Mouse (Mus musculus) heart, postnatal 10 days (tissue): ENCODE data around the gene Inpp4b. TPM values are rescaled to one million over a fixed set of nuclear protein-coding genes. Genes with fewer than 3 reads are reported as not detected.

ENCODE experiments used
- DNase-seq, 2 experiments: peaks; one replicate each; pipeline ENCODE4 v3.0.0; 2021
- intact Hi-C: fragments of 180-260 bp; cut with DNase I; formaldehyde crosslinking; loops from one replicate; pipeline ENCODE4 v1.15.1; 2025
- total RNA-seq, 2 experiments: library from RNA; stranded (reverse); gene quantifications; 2 replicates each; pipeline ENCODE4 v1.2.3; 2021

Gene Inpp4b
- total RNA-seq, 2 experiments from 2014 or later: 41.8 to 44.4 TPM

GRCm38 (mm10) chr8:81692167-81692566, 349.8 kb downstream of the Inpp4b start:
- no peak for DNase-seq
- intact Hi-C loops: no loop called here

GRCm38 (mm10) chr8:81694893-81695292, 352.5 kb downstream of the Inpp4b start:
- intact Hi-C loops: no loop called here
- DNase-seq: no peak

- intact Hi-C loops: no loop called here
- no peak for DNase-seq
Observed at GRCm38 (mm10) chr8:81702038-81702437, 359.7 kb downstream of the Inpp4b start.

- intact Hi-C loops: no loop called here
- DNase-seq: no peak
Observed at GRCm38 (mm10) chr8:81703571-81704365, 361.4 kb downstream of the Inpp4b start.

GRCm38 (mm10) chr8:81707436-81707835, 365.1 kb downstream of the Inpp4b start:
- intact Hi-C loops: no loop called here
- DNase-seq: no peak

- no peak for DNase-seq
- intact Hi-C loops: no loop called here
Observed at GRCm38 (mm10) chr8:81731332-81731731, 389.0 kb downstream of the Inpp4b start.

GRCm38 (mm10) chr8:81735655-81736054, 393.3 kb downstream of the Inpp4b start:
- DNase-seq: no peak
- intact Hi-C loops: no loop called here

GRCm38 (mm10) chr8:81736103-81736502, 393.7 kb downstream of the Inpp4b start:
- intact Hi-C loops: no loop called here
- DNase-seq: no peak

- DNase-seq: no peak
- intact Hi-C loops: no loop called here
Observed at GRCm38 (mm10) chr8:81742588-81742987, 400.2 kb downstream of the Inpp4b start.

GRCm38 (mm10) chr8:81743040-81743439, 400.7 kb downstream of the Inpp4b start:
- intact Hi-C loops: no loop called here
- DNase-seq: no peak

GRCm38 (mm10) chr8:81745439-81745838, 403.1 kb downstream of the Inpp4b start:
- DNase-seq: no peak
- intact Hi-C loops: no loop called here

- intact Hi-C loops: no loop called here
- no peak for DNase-seq
Observed at GRCm38 (mm10) chr8:81751159-81751558, 408.8 kb downstream of the Inpp4b start.

- no peak for DNase-seq
- intact Hi-C loops: no loop called here
Observed at GRCm38 (mm10) chr8:81756663-81757062, 414.3 kb downstream of the Inpp4b start.

- no peak for DNase-seq
- intact Hi-C loops: no loop called here
Observed at GRCm38 (mm10) chr8:81757580-81758144, 415.3 kb downstream of the Inpp4b start.

GRCm38 (mm10) chr8:81761466-81761865, 419.1 kb downstream of the Inpp4b start:
- no peak for DNase-seq
- intact Hi-C loops: no loop called here

- intact Hi-C loops: no loop called here
Observed at GRCm38 (mm10) chr8:81766033-81766432, 423.7 kb downstream of the Inpp4b start.

GRCm38 (mm10) chr8:81767411-81768312, 425.3 kb downstream of the Inpp4b start:
- intact Hi-C loops: no loop called here
- peak; percentile 62 to 63 for DNase-seq

More at GRCm38 (mm10) chr8:81766033-81766432, 423.7 kb downstream of the Inpp4b start:
- DNase-seq: no peak

- DNase-seq: no peak
- intact Hi-C loops: no loop called here
Observed at GRCm38 (mm10) chr8:81768313-81768675, 425.9 kb downstream of the Inpp4b start.

GRCm38 (mm10) chr8:81768731-81769445, 426.5 kb downstream of the Inpp4b start:
- DNase-seq: no peak
- intact Hi-C loops: no loop called here

GRCm38 (mm10) chr8:81770603-81771276, 428.4 kb downstream of the Inpp4b start:
- DNase-seq: no peak
- intact Hi-C loops: no loop called here
